Mouse (Mus musculus) spleen, postnatal 36 days (tissue): Measurements from ENCODE around the gene Nxf3.
"Not testable (repeated sequence)": the region's sequence is repeated elsewhere in the genome, so short reads cannot be mapped to it uniquely, and the experiment has no call there.

Source experiments
- DNase-seq, 2 experiments: peaks; one replicate each; pipeline ENCODE4 v3.0.0; 2022; ENCODE audit warnings: low spot score in 2 of 2, mixed read lengths in 1 of 2

Gene Nxf3

GRCm38 (mm10) chrX:136085155-136085554 is at the start of gene Nxf3:
Gene Nxf3 (minus strand): TSS chrX:136085255.
- no peak for DNase-seq

GRCm38 (mm10) chrX:136127744-136128064 is 42.6 kb upstream of the Nxf3 start:
- DNase-seq = peak in 1 of 2 experiments; percentile 2

GRCm38 (mm10) chrX:136127038-136127743 is 42.1 kb upstream of the Nxf3 start:
- DNase-seq = peak in 1 of 2 experiments; percentile 1

- DNase-seq = no peak
These were observed 30.4 kb upstream of the Nxf3 start for GRCm38 (mm10) chrX:136115419-136115961.

GRCm38 (mm10) chrX:136115015-136115414 is 30.0 kb upstream of the Nxf3 start:
- DNase-seq = no peak

- no peak for DNase-seq
These were observed 22.9 kb upstream of the Nxf3 start for GRCm38 (mm10) chrX:136107942-136108341.

GRCm38 (mm10) chrX:136104724-136105088 is 19.7 kb upstream of the Nxf3 start:
- no peak for DNase-seq

GRCm38 (mm10) chrX:136104046-136104723 is 19.1 kb upstream of the Nxf3 start:
- no peak for DNase-seq

GRCm38 (mm10) chrX:136094421-136094820 is 9.4 kb upstream of the Nxf3 start:
- no peak for DNase-seq

GRCm38 (mm10) chrX:136092497-136093279 is 7.6 kb upstream of the Nxf3 start:
- no peak for DNase-seq

- DNase-seq = not testable (repeated sequence)
These were observed 17.0 kb downstream of the Nxf3 start, which contains the start of gene Bex2 for GRCm38 (mm10) chrX:136068020-136068419. Gene Bex2 (minus strand): TSS chrX:136068236.

- not testable (repeated sequence) for DNase-seq
These were observed 17.7 kb downstream of the Nxf3 start for GRCm38 (mm10) chrX:136067201-136067991.

GRCm38 (mm10) chrX:136060698-136061097 is 24.4 kb downstream of the Nxf3 start:
- no peak for DNase-seq

GRCm38 (mm10) chrX:136051219-136051618 is 33.8 kb downstream of the Nxf3 start:
- no peak for DNase-seq

- DNase-seq = peak in 1 of 2 experiments; percentile 3
These were observed 37.5 kb downstream of the Nxf3 start for GRCm38 (mm10) chrX:136047528-136047927.

- DNase-seq = no peak
These were observed 41.3 kb downstream of the Nxf3 start for GRCm38 (mm10) chrX:136043726-136044125.

GRCm38 (mm10) chrX:136032799-136033763 is 52.0 kb downstream of the Nxf3 start, which contains the start of gene Arxes1:
Gene Arxes1 (plus strand): TSS chrX:136033367.
- DNase-seq = not testable (repeated sequence)

GRCm38 (mm10) chrX:136030331-136030730 is 54.7 kb downstream of the Nxf3 start:
- no peak for DNase-seq
